Mouse (Mus musculus): ENCODE measurements around the gene Atp11a. TPM values are rescaled to one million over a fixed set of nuclear protein-coding genes. Genes with fewer than 3 reads are reported as not detected.

Atp11a gene
- polyA plus RNA-seq, 1 experiment from 2014 or later: 18.5 TPM

GRCm38 (mm10) chr8:12761873-12762272, 5.1 kb downstream of the Atp11a start:
- H3K4me2 ChIP-seq (ENCODE audit: low read depth, low read length, severe bottlenecking): no peak overlapping the region
- peaks cover 4% of the 10 kb centered on the region; the same call in 1 of the 2 replicates for H3K4me1 ChIP-seq (replicated peaks; ENCODE audit: control insufficient read depth, insufficient read depth, low read length)
- no peaks in the 10 kb centered on the region for H3K9me3 ChIP-seq (ENCODE audit: control insufficient read depth, low read length)
- no peaks in the 10 kb centered on the region for H3K36me3 ChIP-seq (ENCODE audit: control insufficient read depth, insufficient read depth, low read length)
- 84% methylated on average over 3 of the region's 3 CpGs for WGBS
- ATAC-seq (replicated peaks; ENCODE audit: low FRiP score) (no peak), DNase-seq (ENCODE audit: low spot score) (no peak)
- no peaks in the 10 kb centered on the region for H3K27me3 ChIP-seq (ENCODE audit: control insufficient read depth, insufficient read depth, low read length)
- no peak overlapping the region for H3K4me3 ChIP-seq (ENCODE audit: low read depth, low read length)
- H3K9ac ChIP-seq (ENCODE audit: low read length): no peak overlapping the region
- H3K27ac ChIP-seq (ENCODE audit: low read depth, low read length): no peak overlapping the region

DNA sequence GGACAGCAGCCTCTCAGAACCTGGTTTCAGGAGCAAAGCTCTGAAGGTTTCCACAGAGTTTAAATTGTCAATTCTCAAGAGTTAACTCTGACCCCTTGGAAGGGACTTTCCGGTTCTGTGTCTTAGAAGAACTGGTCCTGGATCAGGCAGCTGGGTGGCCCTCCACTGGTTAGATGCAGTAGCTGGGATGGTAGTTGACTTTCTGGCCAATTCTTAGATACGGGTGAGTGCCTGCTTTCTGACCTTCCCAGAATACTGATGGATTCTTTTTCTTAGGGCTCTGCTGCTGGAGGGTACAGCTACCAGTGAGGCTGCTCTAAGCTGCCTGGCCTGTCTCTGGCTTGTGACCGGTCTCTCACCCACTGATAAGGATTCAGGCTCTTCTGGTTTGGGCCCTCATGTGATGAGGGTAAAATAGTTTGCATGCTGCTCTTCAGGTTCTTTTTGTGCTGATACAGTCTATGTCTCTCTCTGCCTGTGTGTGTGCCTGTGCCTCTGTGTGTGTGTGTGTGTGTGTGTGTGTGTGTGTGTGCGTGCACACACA, 6.8 kb downstream of the Atp11a start:
- Histone ChIP-seq H3K36me3 (ENCODE audit: control insufficient read depth, insufficient read depth, low read length) (no peaks in the 10 kb centered on the region), H3K4me1 (replicated peaks; ENCODE audit: control insufficient read depth, insufficient read depth, low read length) (no peaks in the 10 kb centered on the region), H3K27me3 (ENCODE audit: control insufficient read depth, insufficient read depth, low read length) (no peaks in the 10 kb centered on the region), H3K27ac (ENCODE audit: low read depth, low read length) (no peak overlapping the region), H3K4me3 (ENCODE audit: low read depth, low read length) (no peak overlapping the region), H3K9me3 (ENCODE audit: control insufficient read depth, low read length) (no peaks in the 10 kb centered on the region), H3K4me2 (ENCODE audit: low read depth, low read length, severe bottlenecking) (no peak overlapping the region), H3K9ac (ENCODE audit: low read length) (no peak overlapping the region)
- 92% methylated on average over 4 of the region's 4 CpGs for WGBS
- ATAC-seq (replicated peaks; ENCODE audit: low FRiP score): no peak
- no peak for DNase-seq (ENCODE audit: low spot score)

- WGBS: 89% methylated on average over 4 of the region's 4 CpGs
- Histone ChIP-seq H3K4me1 (replicated peaks; ENCODE audit: control insufficient read depth, insufficient read depth, low read length) (no peaks in the 10 kb centered on the region), H3K9me3 (ENCODE audit: control insufficient read depth, low read length) (no peaks in the 10 kb centered on the region), H3K27ac (ENCODE audit: low read depth, low read length) (no peak overlapping the region), H3K9ac (ENCODE audit: low read length) (no peak overlapping the region), H3K27me3 (ENCODE audit: control insufficient read depth, insufficient read depth, low read length) (no peaks in the 10 kb centered on the region), H3K4me2 (ENCODE audit: low read depth, low read length, severe bottlenecking) (no peak overlapping the region), H3K4me3 (ENCODE audit: low read depth, low read length) (no peak overlapping the region), H3K36me3 (ENCODE audit: control insufficient read depth, insufficient read depth, low read length) (no peaks in the 10 kb centered on the region)
- ATAC-seq (replicated peaks; ENCODE audit: low FRiP score) (no peak), DNase-seq (ENCODE audit: low spot score) (no peak)
These were observed 8.2 kb downstream of the Atp11a start for GRCm38 (mm10) chr8:12764971-12765370.

DNA sequence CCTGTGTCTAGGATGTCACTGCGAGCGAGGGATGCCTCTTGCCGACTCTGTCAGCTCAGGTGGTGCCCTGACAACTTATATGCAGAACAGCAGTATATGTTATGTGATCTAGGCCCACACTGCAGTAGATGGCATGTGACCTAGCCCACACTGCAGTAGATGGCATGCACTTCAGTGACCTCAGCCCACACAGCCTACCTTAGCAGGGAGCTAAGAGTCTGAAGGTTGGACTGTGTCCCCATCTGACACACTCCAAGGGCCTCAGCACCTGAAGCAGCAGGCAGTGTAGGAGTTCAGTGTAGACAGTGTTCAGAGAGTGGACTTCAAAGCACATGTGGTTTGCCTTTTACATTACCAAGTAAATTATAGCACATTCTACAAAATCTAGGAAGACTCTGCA, 10.4 kb downstream of the Atp11a start:
- DNase-seq (ENCODE audit: low spot score): no peak
- no peaks in the 10 kb centered on the region for H3K27me3 ChIP-seq (ENCODE audit: control insufficient read depth, insufficient read depth, low read length)
- H3K4me2 ChIP-seq (ENCODE audit: low read depth, low read length, severe bottlenecking): no peak overlapping the region
- no peaks in the 10 kb centered on the region for H3K9me3 ChIP-seq (ENCODE audit: control insufficient read depth, low read length)
- no peaks in the 10 kb centered on the region for H3K4me1 ChIP-seq (replicated peaks; ENCODE audit: control insufficient read depth, insufficient read depth, low read length)
- WGBS: 97% methylated on average over 3 of the region's 3 CpGs
- H3K27ac ChIP-seq (ENCODE audit: low read depth, low read length): no peak overlapping the region
- no peak overlapping the region for H3K4me3 ChIP-seq (ENCODE audit: low read depth, low read length)
- ATAC-seq (replicated peaks; ENCODE audit: low FRiP score): no peak
- no peak overlapping the region for H3K9ac ChIP-seq (ENCODE audit: low read length)
- H3K36me3 ChIP-seq (ENCODE audit: control insufficient read depth, insufficient read depth, low read length): no peaks in the 10 kb centered on the region

GRCm38 (mm10) chr8:12768747-12769146, 11.9 kb downstream of the Atp11a start:
- 89% methylated on average over 6 of the region's 6 CpGs for WGBS
- no peak for DNase-seq (ENCODE audit: low spot score)
- no peak overlapping the region for H3K27ac ChIP-seq (ENCODE audit: low read depth, low read length)

DNA sequence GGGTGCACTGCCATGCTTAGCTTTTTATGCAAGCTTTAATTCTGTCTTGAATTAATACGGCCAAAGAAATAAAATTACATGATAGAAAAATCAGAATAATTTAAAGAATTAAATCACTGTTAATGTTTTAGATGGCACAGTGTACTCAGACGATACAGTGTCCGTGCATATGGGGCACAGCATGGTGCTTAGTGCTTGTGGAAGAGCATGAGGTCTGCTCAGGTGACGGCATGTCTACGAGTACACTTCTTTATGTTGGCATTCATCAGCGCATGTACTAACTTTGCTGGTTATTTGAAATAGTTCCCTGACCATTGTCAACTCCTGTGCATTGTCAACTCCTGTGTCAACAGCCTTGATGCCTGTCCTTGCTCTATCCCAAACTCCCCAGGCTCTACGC, 12.5 kb downstream of the Atp11a start:
- ATAC-seq (replicated peaks; ENCODE audit: low FRiP score): no peak
- no peaks in the 10 kb centered on the region; the same call in 1 of the 2 replicates for H3K4me1 ChIP-seq (replicated peaks; ENCODE audit: control insufficient read depth, insufficient read depth, low read length)
- no peak for DNase-seq (ENCODE audit: low spot score)
- 94% methylated on average over 7 of the region's 7 CpGs for WGBS
- no peaks in the 10 kb centered on the region for H3K27me3 ChIP-seq (ENCODE audit: control insufficient read depth, insufficient read depth, low read length)
- H3K9ac ChIP-seq (ENCODE audit: low read length): no peak overlapping the region
- H3K36me3 ChIP-seq (ENCODE audit: control insufficient read depth, insufficient read depth, low read length): no peaks in the 10 kb centered on the region
- no peak overlapping the region for H3K27ac ChIP-seq (ENCODE audit: low read depth, low read length)
- no peak overlapping the region for H3K4me3 ChIP-seq (ENCODE audit: low read depth, low read length)
- no peak overlapping the region for H3K4me2 ChIP-seq (ENCODE audit: low read depth, low read length, severe bottlenecking)
- H3K9me3 ChIP-seq (ENCODE audit: control insufficient read depth, low read length): no peaks in the 10 kb centered on the region

More at GRCm38 (mm10) chr8:12768747-12769146, 11.9 kb downstream of the Atp11a start:
- Histone ChIP-seq H3K9me3 (ENCODE audit: control insufficient read depth, low read length) (no peaks in the 10 kb centered on the region), H3K4me1 (replicated peaks; ENCODE audit: control insufficient read depth, insufficient read depth, low read length) (no peaks in the 10 kb centered on the region), H3K4me2 (ENCODE audit: low read depth, low read length, severe bottlenecking) (no peak overlapping the region), H3K27me3 (ENCODE audit: control insufficient read depth, insufficient read depth, low read length) (no peaks in the 10 kb centered on the region), H3K4me3 (ENCODE audit: low read depth, low read length) (no peak overlapping the region), H3K9ac (ENCODE audit: low read length) (no peak overlapping the region), H3K36me3 (ENCODE audit: control insufficient read depth, insufficient read depth, low read length) (no peaks in the 10 kb centered on the region)
- no peak for ATAC-seq (replicated peaks; ENCODE audit: low FRiP score)

DNA sequence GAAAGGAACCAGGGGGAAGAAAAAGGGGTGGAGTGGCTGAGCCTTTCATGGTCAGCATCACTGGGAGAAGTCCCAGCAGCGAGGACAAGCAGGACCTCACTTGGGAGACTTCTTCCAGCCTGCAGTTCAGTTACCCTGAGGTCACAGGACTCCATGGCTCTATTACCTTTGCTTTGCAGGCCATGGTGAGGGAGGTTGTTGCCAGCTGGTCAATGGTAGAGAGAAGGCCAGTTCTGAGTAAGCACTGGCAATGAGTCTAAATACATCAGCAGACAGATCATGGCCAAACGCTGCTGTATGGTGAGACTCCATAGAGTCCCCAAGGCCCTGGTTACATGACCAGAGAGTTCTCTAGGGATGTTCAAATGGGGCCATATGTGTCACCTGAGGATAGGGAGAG, 15.5 kb downstream of the Atp11a start:
- H3K4me3 ChIP-seq (ENCODE audit: low read depth, low read length): no peak overlapping the region
- H3K27me3 ChIP-seq (ENCODE audit: control insufficient read depth, insufficient read depth, low read length): no peaks in the 10 kb centered on the region
- WGBS: 92% methylated on average over 2 of the region's 2 CpGs
- H3K4me2 ChIP-seq (ENCODE audit: low read depth, low read length, severe bottlenecking): no peak overlapping the region
- H3K36me3 ChIP-seq (ENCODE audit: control insufficient read depth, insufficient read depth, low read length): no peaks in the 10 kb centered on the region
- no peak overlapping the region for H3K9ac ChIP-seq (ENCODE audit: low read length)
- H3K4me1 ChIP-seq (replicated peaks; ENCODE audit: control insufficient read depth, insufficient read depth, low read length): no peaks in the 10 kb centered on the region; the same call in 1 of the 2 replicates
- DNase-seq (ENCODE audit: low spot score) (no peak), ATAC-seq (replicated peaks; ENCODE audit: low FRiP score) (no peak)
- H3K27ac ChIP-seq (ENCODE audit: low read depth, low read length): no peak overlapping the region
- H3K9me3 ChIP-seq (ENCODE audit: control insufficient read depth, low read length): no peaks in the 10 kb centered on the region

DNA sequence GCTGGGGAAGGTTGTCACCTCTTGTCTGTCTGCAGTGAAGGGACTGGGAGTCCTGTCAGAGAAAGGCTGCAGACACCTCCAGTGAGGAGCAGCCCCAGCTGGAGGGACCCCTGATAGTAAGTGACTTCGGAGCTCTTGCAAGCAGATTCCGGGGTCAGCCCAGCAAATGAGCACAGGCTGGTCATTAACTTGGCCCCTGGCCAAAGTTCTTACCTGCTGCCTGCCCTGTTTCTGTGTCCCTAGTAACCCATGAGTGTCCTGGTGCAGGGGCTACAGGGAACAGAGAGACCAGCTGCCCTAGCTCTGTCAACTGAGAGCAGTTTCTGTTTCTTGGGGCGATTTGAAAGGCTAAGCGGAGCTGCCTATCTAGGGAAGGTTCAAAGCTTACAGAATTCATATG, 17.1 kb downstream of the Atp11a start:
- H3K4me1 ChIP-seq (replicated peaks; ENCODE audit: control insufficient read depth, insufficient read depth, low read length): no peaks in the 10 kb centered on the region; the same call in 1 of the 2 replicates
- no peak overlapping the region for H3K27ac ChIP-seq (ENCODE audit: low read depth, low read length)
- ATAC-seq (replicated peaks; ENCODE audit: low FRiP score) (no peak), DNase-seq (ENCODE audit: low spot score) (no peak)
- H3K4me3 ChIP-seq (ENCODE audit: low read depth, low read length): no peak overlapping the region
- no peaks in the 10 kb centered on the region for H3K9me3 ChIP-seq (ENCODE audit: control insufficient read depth, low read length)
- no peak overlapping the region for H3K4me2 ChIP-seq (ENCODE audit: low read depth, low read length, severe bottlenecking)
- no peaks in the 10 kb centered on the region for H3K36me3 ChIP-seq (ENCODE audit: control insufficient read depth, insufficient read depth, low read length)
- no peak overlapping the region for H3K9ac ChIP-seq (ENCODE audit: low read length)
- 87% methylated on average over 4 of the region's 4 CpGs for WGBS
- no peaks in the 10 kb centered on the region for H3K27me3 ChIP-seq (ENCODE audit: control insufficient read depth, insufficient read depth, low read length)

- Histone ChIP-seq H3K36me3 (ENCODE audit: control insufficient read depth, insufficient read depth, low read length) (no peaks in the 10 kb centered on the region), H3K9ac (ENCODE audit: low read length) (no peak overlapping the region), H3K4me2 (ENCODE audit: low read depth, low read length, severe bottlenecking) (no peak overlapping the region), H3K9me3 (ENCODE audit: control insufficient read depth, low read length) (no peaks in the 10 kb centered on the region), H3K27me3 (ENCODE audit: control insufficient read depth, insufficient read depth, low read length) (no peaks in the 10 kb centered on the region), H3K27ac (ENCODE audit: low read depth, low read length) (no peak overlapping the region), H3K4me1 (replicated peaks; ENCODE audit: control insufficient read depth, insufficient read depth, low read length) (no peaks in the 10 kb centered on the region; the same call in 1 of the 2 replicates), H3K4me3 (ENCODE audit: low read depth, low read length) (no peak overlapping the region)
- ATAC-seq (replicated peaks; ENCODE audit: low FRiP score) (no peak), DNase-seq (ENCODE audit: low spot score) (no peak)
- 76% methylated on average over 4 of the region's 4 CpGs for WGBS
These were observed 18.1 kb downstream of the Atp11a start for GRCm38 (mm10) chr8:12774872-12775298.
